Mouse (Mus musculus): ENCODE measurements around the gene Aph1b. TPM values are rescaled to one million over a fixed set of nuclear protein-coding genes. Genes with fewer than 3 reads are reported as not detected.

The Aph1b gene
- polyA plus RNA-seq, 1 experiment: 1.9 TPM

GRCm38 (mm10) chr9:66770701-66771100 lies 24.6 kb downstream of the Aph1b start:
- no peaks in the 10 kb centered on the region for H3K27me3 ChIP-seq (ENCODE audit: control insufficient read depth, insufficient read depth, low read length)
- TF ChIP-seq POLR2A (IDR thresholded peaks at IDR 0.05; ENCODE audit: control insufficient read depth, low read depth, low read length) (no peak), CTCF (IDR thresholded peaks at IDR 0.05; ENCODE audit: control insufficient read depth, insufficient read depth, insufficient replicate concordance, low read depth, low read length) (no peak)
- no peaks in the 10 kb centered on the region for H3K36me3 ChIP-seq (ENCODE audit: control insufficient read depth, insufficient read depth, low read length)
- no peak overlapping the region for H3K27ac ChIP-seq (ENCODE audit: control insufficient read depth, insufficient read depth, low read depth, low read length)
- no peaks in the 10 kb centered on the region for H3K4me1 ChIP-seq (ENCODE audit: control insufficient read depth, insufficient read depth, low read length)
- H3K4me3 ChIP-seq (ENCODE audit: control insufficient read depth, low read depth, low read length): no peak overlapping the region

- Histone ChIP-seq H3K4me1 (ENCODE audit: control insufficient read depth, insufficient read depth, low read length) (no peaks in the 10 kb centered on the region), H3K27ac (ENCODE audit: control insufficient read depth, insufficient read depth, low read depth, low read length) (no peak overlapping the region), H3K4me3 (ENCODE audit: control insufficient read depth, low read depth, low read length) (peak overlapping the region; percentile 65), H3K27me3 (ENCODE audit: control insufficient read depth, insufficient read depth, low read length) (no peaks in the 10 kb centered on the region), H3K36me3 (ENCODE audit: control insufficient read depth, insufficient read depth, low read length) (no peaks in the 10 kb centered on the region)
- TF ChIP-seq POLR2A (IDR thresholded peaks at IDR 0.05; ENCODE audit: control insufficient read depth, low read depth, low read length) (no peak), CTCF (IDR thresholded peaks at IDR 0.05; ENCODE audit: control insufficient read depth, insufficient read depth, insufficient replicate concordance, low read depth, low read length) (no peak)
Measured at GRCm38 (mm10) chr9:66769275-66769674, 26.0 kb downstream of the Aph1b start.

GRCm38 (mm10) chr9:66768721-66769120 lies 26.6 kb downstream of the Aph1b start:
- Histone ChIP-seq H3K27ac (ENCODE audit: control insufficient read depth, insufficient read depth, low read depth, low read length) (no peak overlapping the region), H3K4me1 (ENCODE audit: control insufficient read depth, insufficient read depth, low read length) (no peaks in the 10 kb centered on the region), H3K36me3 (ENCODE audit: control insufficient read depth, insufficient read depth, low read length) (no peaks in the 10 kb centered on the region), H3K27me3 (ENCODE audit: control insufficient read depth, insufficient read depth, low read length) (no peaks in the 10 kb centered on the region), H3K4me3 (ENCODE audit: control insufficient read depth, low read depth, low read length) (peak overlapping the region; percentile 65)
- TF ChIP-seq POLR2A (IDR thresholded peaks at IDR 0.05; ENCODE audit: control insufficient read depth, low read depth, low read length) (no peak), CTCF (IDR thresholded peaks at IDR 0.05; ENCODE audit: control insufficient read depth, insufficient read depth, insufficient replicate concordance, low read depth, low read length) (no peak)

GRCm38 (mm10) chr9:66760991-66761390 lies 34.3 kb downstream of the Aph1b start:
- H3K27me3 ChIP-seq (ENCODE audit: control insufficient read depth, insufficient read depth, low read length): no peaks in the 10 kb centered on the region
- no peak overlapping the region for H3K27ac ChIP-seq (ENCODE audit: control insufficient read depth, insufficient read depth, low read depth, low read length)
- no peak overlapping the region for H3K4me3 ChIP-seq (ENCODE audit: control insufficient read depth, low read depth, low read length)
- TF ChIP-seq CTCF (IDR thresholded peaks at IDR 0.05; ENCODE audit: control insufficient read depth, insufficient read depth, insufficient replicate concordance, low read depth, low read length) (no peak), POLR2A (IDR thresholded peaks at IDR 0.05; ENCODE audit: control insufficient read depth, low read depth, low read length) (no peak)
- H3K36me3 ChIP-seq (ENCODE audit: control insufficient read depth, insufficient read depth, low read length): no peaks in the 10 kb centered on the region
- no peaks in the 10 kb centered on the region for H3K4me1 ChIP-seq (ENCODE audit: control insufficient read depth, insufficient read depth, low read length)

GRCm38 (mm10) chr9:66752849-66753248 lies 42.4 kb downstream of the Aph1b start:
- TF ChIP-seq POLR2A (IDR thresholded peaks at IDR 0.05; ENCODE audit: control insufficient read depth, low read depth, low read length) (no peak), CTCF (IDR thresholded peaks at IDR 0.05; ENCODE audit: control insufficient read depth, insufficient read depth, insufficient replicate concordance, low read depth, low read length) (no peak)

GRCm38 (mm10) chr9:66748390-66748789 lies 46.9 kb downstream of the Aph1b start:
- TF ChIP-seq POLR2A (IDR thresholded peaks at IDR 0.05; ENCODE audit: control insufficient read depth, low read depth, low read length) (no peak), CTCF (IDR thresholded peaks at IDR 0.05; ENCODE audit: control insufficient read depth, insufficient read depth, insufficient replicate concordance, low read depth, low read length) (no peak)

More at GRCm38 (mm10) chr9:66752849-66753248, 42.4 kb downstream of the Aph1b start:
- Histone ChIP-seq H3K27ac (ENCODE audit: control insufficient read depth, insufficient read depth, low read depth, low read length) (no peak overlapping the region), H3K36me3 (ENCODE audit: control insufficient read depth, insufficient read depth, low read length) (no peaks in the 10 kb centered on the region), H3K4me3 (ENCODE audit: control insufficient read depth, low read depth, low read length) (no peak overlapping the region), H3K4me1 (ENCODE audit: control insufficient read depth, insufficient read depth, low read length) (peaks cover 5% of the 10 kb centered on the region), H3K27me3 (ENCODE audit: control insufficient read depth, insufficient read depth, low read length) (no peaks in the 10 kb centered on the region)

GRCm38 (mm10) chr9:66744531-66744930 lies 50.8 kb downstream of the Aph1b start:
- Histone ChIP-seq H3K27ac (ENCODE audit: control insufficient read depth, insufficient read depth, low read depth, low read length) (no peak overlapping the region), H3K4me1 (ENCODE audit: control insufficient read depth, insufficient read depth, low read length) (peaks cover 5% of the 10 kb centered on the region), H3K36me3 (ENCODE audit: control insufficient read depth, insufficient read depth, low read length) (no peaks in the 10 kb centered on the region), H3K27me3 (ENCODE audit: control insufficient read depth, insufficient read depth, low read length) (no peaks in the 10 kb centered on the region), H3K4me3 (ENCODE audit: control insufficient read depth, low read depth, low read length) (no peak overlapping the region)
- TF ChIP-seq POLR2A (IDR thresholded peaks at IDR 0.05; ENCODE audit: control insufficient read depth, low read depth, low read length) (no peak), CTCF (IDR thresholded peaks at IDR 0.05; ENCODE audit: control insufficient read depth, insufficient read depth, insufficient replicate concordance, low read depth, low read length) (no peak)

More at GRCm38 (mm10) chr9:66748390-66748789, 46.9 kb downstream of the Aph1b start:
- H3K36me3 ChIP-seq (ENCODE audit: control insufficient read depth, insufficient read depth, low read length): no peaks in the 10 kb centered on the region
- H3K27me3 ChIP-seq (ENCODE audit: control insufficient read depth, insufficient read depth, low read length): no peaks in the 10 kb centered on the region
- no peak overlapping the region for H3K4me3 ChIP-seq (ENCODE audit: control insufficient read depth, low read depth, low read length)
- H3K4me1 ChIP-seq (ENCODE audit: control insufficient read depth, insufficient read depth, low read length): peaks cover 5% of the 10 kb centered on the region
- H3K27ac ChIP-seq (ENCODE audit: control insufficient read depth, insufficient read depth, low read depth, low read length): no peak overlapping the region

- H3K4me3 ChIP-seq (ENCODE audit: control insufficient read depth, low read depth, low read length): no peak overlapping the region
Measured at GRCm38 (mm10) chr9:66739516-66739915, 55.8 kb downstream of the Aph1b start.

More at GRCm38 (mm10) chr9:66739516-66739915, 55.8 kb downstream of the Aph1b start:
- TF ChIP-seq CTCF (IDR thresholded peaks at IDR 0.05; ENCODE audit: control insufficient read depth, insufficient read depth, insufficient replicate concordance, low read depth, low read length) (no peak), POLR2A (IDR thresholded peaks at IDR 0.05; ENCODE audit: control insufficient read depth, low read depth, low read length) (no peak)
- Histone ChIP-seq H3K27ac (ENCODE audit: control insufficient read depth, insufficient read depth, low read depth, low read length) (no peak overlapping the region), H3K36me3 (ENCODE audit: control insufficient read depth, insufficient read depth, low read length) (no peaks in the 10 kb centered on the region), H3K27me3 (ENCODE audit: control insufficient read depth, insufficient read depth, low read length) (no peaks in the 10 kb centered on the region), H3K4me1 (ENCODE audit: control insufficient read depth, insufficient read depth, low read length) (no peaks in the 10 kb centered on the region)
